Mouse (Mus musculus) stomach, embryonic 14.5 days (tissue): ENCODE results near the gene Mrap. TPM values are rescaled to one million over a fixed set of nuclear protein-coding genes. Genes with fewer than 3 reads are reported as not detected.

Experiments
- ATAC-seq: fragments of 200-750 bp; cut with Nextera tagmentation; 2 replicates; pipeline ENCODE4 v1.8.0; 2017; ENCODE audit warnings: low read depth, moderate TSS enrichment; ENCODE audit not compliant: insufficient number of reproducible peaks, insufficient read depth, low FRiP score
- H3K27ac ChIP-seq: fragments of 300-500 bp; sonication (generic); 2 replicates; pipeline ENCODE4 v1.5.1; 2014; ENCODE audit warnings: mild to moderate bottlenecking, low read length, moderate library complexity, mixed read lengths
- H3K27me3 ChIP-seq: fragments of 300-500 bp; sonication (generic); 2 replicates; pipeline ENCODE4 v1.6.1; 2014; ENCODE audit warnings: low read length, control low read depth, mixed read lengths; ENCODE audit not compliant: control insufficient read depth, insufficient read depth
- H3K36me3 ChIP-seq: fragments of 300-500 bp; sonication (generic); 2 replicates; pipeline ENCODE4 v1.6.1; 2014; ENCODE audit warnings: mild to moderate bottlenecking, control low read depth, low read length, moderate library complexity, mixed read lengths; ENCODE audit not compliant: control insufficient read depth, insufficient read depth
- H3K4me1 ChIP-seq: fragments of 300-500 bp; sonication (generic); 2 replicates; pipeline ENCODE4 v1.6.1; 2014; ENCODE audit warnings: low read length, control low read depth, mixed read lengths; ENCODE audit not compliant: control insufficient read depth, insufficient read depth
- H3K4me2 ChIP-seq: fragments of 300-500 bp; sonication (generic); replicated peaks from 2 replicates; pipeline ENCODE4 v1.6.1; 2014; ENCODE audit warnings: low read depth, low read length, control low read depth
- H3K4me3 ChIP-seq: fragments of 300-500 bp; sonication (generic); 2 replicates; pipeline ENCODE4 v1.5.1; 2014; ENCODE audit warnings: low read depth, low read length, control low read depth
- H3K9ac ChIP-seq: fragments of 300-500 bp; sonication (generic); replicated peaks from 2 replicates; pipeline ENCODE4 v1.6.1; 2014; ENCODE audit warnings: low read depth, mild to moderate bottlenecking, control low read depth, low read length, moderate library complexity, mixed read lengths
- H3K9me3 ChIP-seq: fragments of 300-500 bp; sonication (generic); 2 replicates; pipeline ENCODE4 v1.6.1; 2016; ENCODE audit warnings: low read depth, low read length, control low read depth; ENCODE audit not compliant: control insufficient read depth
- WGBS: fragments of 180-500 bp; shearing (Covaris S2); extraction: QIAGEN DNeasy Blood & Tissue Kit; methylation state at CpG from one replicate; pipeline ENCODE4 v1.1.7; 2014; 5-methylcytosine and 5-hydroxymethylcytosine counted together
- polyA plus RNA-seq: library from polyadenylated mRNA; unstranded; fragments of >200 nt; fragmentation: Nextera tagmentation; extraction: Ambion mirVana; gene quantifications from 2 replicates; pipeline ENCODE4 v1.2.1, GENCODE M21; 2014

Mrap gene
- not detected in 2 replicates for polyA plus RNA-seq

- Histone ChIP-seq H3K9me3 (no peaks in the 10 kb centered on the region), H3K4me2 (no peak within 1 kb of the TSS), H3K9ac (no peak within 1 kb of the TSS), H3K27ac (no peak within 1 kb of the TSS), H3K27me3 (no peaks in the 10 kb centered on the region), H3K36me3 (no peaks in the 10 kb centered on the region), H3K4me3 (no peak within 1 kb of the TSS), H3K4me1 (no peaks in the 10 kb centered on the region)
- WGBS: 76% methylated on average over 26 of the region's 26 CpGs
- ATAC-seq: peak; percentile 34; the same call in 1 of the 2 replicates
These were observed at the start of gene Mrap for GRCm38 (mm10) chr16:90738092-90738956. Gene Mrap, plus strand, starts transcription at chr16:90738207.

- no peaks in the 10 kb centered on the region for H3K36me3 ChIP-seq
- no peaks in the 10 kb centered on the region for H3K27me3 ChIP-seq
- 85% methylated on average over 15 of the region's 15 CpGs for WGBS
- H3K4me2 ChIP-seq: no peak overlapping the region
- H3K27ac ChIP-seq: no peak overlapping the region
- no peaks in the 10 kb centered on the region for H3K9me3 ChIP-seq
- no peak overlapping the region for H3K9ac ChIP-seq
- no peak for ATAC-seq
- H3K4me1 ChIP-seq: no peaks in the 10 kb centered on the region
- no peak overlapping the region for H3K4me3 ChIP-seq
These were observed 45.2 kb upstream of the Mrap start for GRCm38 (mm10) chr16:90692704-90693385.

- Histone ChIP-seq H3K9me3 (no peaks in the 10 kb centered on the region), H3K36me3 (no peaks in the 10 kb centered on the region), H3K27me3 (no peaks in the 10 kb centered on the region), H3K4me2 (no peak overlapping the region), H3K27ac (no peak overlapping the region), H3K4me3 (no peak overlapping the region), H3K4me1 (no peaks in the 10 kb centered on the region), H3K9ac (no peak overlapping the region)
- ATAC-seq: no peak
- WGBS: 91% methylated on average over 5 of the region's 5 CpGs
These were observed 44.4 kb upstream of the Mrap start for GRCm38 (mm10) chr16:90693625-90694024.

GRCm38 (mm10) chr16:90694719-90695118 is 43.3 kb upstream of the Mrap start:
- no peak for ATAC-seq
- Histone ChIP-seq H3K36me3 (no peaks in the 10 kb centered on the region), H3K4me2 (no peak overlapping the region), H3K4me1 (no peaks in the 10 kb centered on the region), H3K9ac (no peak overlapping the region), H3K27me3 (no peaks in the 10 kb centered on the region), H3K27ac (no peak overlapping the region), H3K4me3 (no peak overlapping the region), H3K9me3 (no peaks in the 10 kb centered on the region)
- 64% methylated on average over 9 of the region's 9 CpGs for WGBS

GRCm38 (mm10) chr16:90695121-90695520 is 42.9 kb upstream of the Mrap start:
- Histone ChIP-seq H3K4me3 (no peak overlapping the region), H3K9ac (no peak overlapping the region; the same call in 1 of the 2 replicates), H3K36me3 (no peaks in the 10 kb centered on the region), H3K27me3 (no peaks in the 10 kb centered on the region), H3K27ac (no peak overlapping the region), H3K4me1 (no peaks in the 10 kb centered on the region), H3K4me2 (no peak overlapping the region), H3K9me3 (no peaks in the 10 kb centered on the region)
- no peak for ATAC-seq
- 64% methylated on average over 10 of the region's 10 CpGs for WGBS

- WGBS: 86% methylated on average over 9 of the region's 9 CpGs
- Histone ChIP-seq H3K36me3 (no peaks in the 10 kb centered on the region), H3K27ac (no peak overlapping the region), H3K9me3 (no peaks in the 10 kb centered on the region), H3K9ac (no peak overlapping the region), H3K4me2 (no peak overlapping the region), H3K4me1 (no peaks in the 10 kb centered on the region), H3K27me3 (no peaks in the 10 kb centered on the region), H3K4me3 (no peak overlapping the region)
- ATAC-seq: no peak
These were observed 41.7 kb upstream of the Mrap start for GRCm38 (mm10) chr16:90696306-90696705.

DNA sequence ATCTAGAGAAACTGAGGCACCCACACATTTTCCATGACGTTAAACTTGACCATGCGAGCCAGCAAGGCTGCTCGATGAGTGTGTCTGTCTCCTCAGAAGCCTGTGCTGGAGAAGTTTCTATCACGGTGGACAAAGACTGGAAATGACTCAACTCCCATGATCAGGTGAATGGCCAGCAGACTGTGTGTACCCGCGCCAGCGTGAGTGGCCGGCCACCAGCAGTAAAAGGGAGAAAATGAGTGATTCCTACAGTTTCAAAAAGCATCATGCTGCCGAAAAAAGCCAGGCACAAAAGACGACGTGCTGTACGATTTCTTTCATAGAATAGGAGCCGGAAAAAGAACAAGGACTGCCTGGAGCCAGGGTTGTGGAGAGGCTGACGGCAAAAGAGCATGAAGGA is 38.6 kb upstream of the Mrap start:
- H3K36me3 ChIP-seq: no peaks in the 10 kb centered on the region
- 83% methylated on average over 14 of the region's 14 CpGs for WGBS

GRCm38 (mm10) chr16:90701541-90701940 is 36.5 kb upstream of the Mrap start:
- H3K9me3 ChIP-seq: no peaks in the 10 kb centered on the region
- H3K36me3 ChIP-seq: no peaks in the 10 kb centered on the region
- ATAC-seq: no peak
- WGBS: 86% methylated on average over 2 of the region's 2 CpGs
- H3K4me1 ChIP-seq: no peaks in the 10 kb centered on the region
- H3K27ac ChIP-seq: no peak overlapping the region
- no peaks in the 10 kb centered on the region for H3K27me3 ChIP-seq
- H3K4me3 ChIP-seq: no peak overlapping the region
- no peak overlapping the region for H3K4me2 ChIP-seq
- no peak overlapping the region for H3K9ac ChIP-seq

More for the DNA sequence above, 38.6 kb upstream of the Mrap start:
- no peak for ATAC-seq
- no peak overlapping the region for H3K27ac ChIP-seq
- H3K27me3 ChIP-seq: no peaks in the 10 kb centered on the region
- H3K9ac ChIP-seq: no peak overlapping the region
- H3K4me3 ChIP-seq: no peak overlapping the region
- no peaks in the 10 kb centered on the region for H3K4me1 ChIP-seq
- H3K9me3 ChIP-seq: no peaks in the 10 kb centered on the region
- no peak overlapping the region for H3K4me2 ChIP-seq
